Mouse (Mus musculus): ENCODE measurements around the gene Duox1.

GRCm38 (mm10) chr2:122302574-122303241 is 12.8 kb upstream of the Duox1 start:
- TF ChIP-seq CTCF (IDR thresholded peaks at IDR 0.05; ENCODE audit: low read depth, low read length) (peak; percentile 32), GATA1 (IDR thresholded peaks at IDR 0.05; ENCODE audit: borderline replicate concordance, low read length) (no peak), GATA2 (IDR thresholded peaks at IDR 0.05; ENCODE audit: borderline replicate concordance, low read depth, low read length) (no peak), TAL1 (conservative IDR thresholded peaks at IDR 0.05; ENCODE audit: low read depth, low read length) (no peak), POLR2AphosphoS5 (IDR thresholded peaks at IDR 0.05; ENCODE audit: insufficient replicate concordance, low read depth, low read length) (no peak)

Measured in G1E (cell line).